Mouse (Mus musculus): ENCODE data around the gene Dclk3.

GRCm38 (mm10) chr9:111495561-111495960 lies 56.7 kb downstream of the Dclk3 start:
- TF ChIP-seq CTCF (conservative IDR thresholded peaks at IDR 0.05; ENCODE audit: low read length) = peak; percentile 64
- no peak for TF ChIP-seq NANOG (IDR thresholded peaks at IDR 0.05; ENCODE audit: borderline replicate concordance, low read length)

Data from E14TG2a.4 (cell line).